Comparison of ENCODE assay signal across 9 mouse cellular contexts in genomic region chr5:142384911-142385660, GRCm38 (mm10). TPM values are rescaled to one million over a fixed set of nuclear protein-coding genes. Genes with fewer than 3 reads are reported as not detected.
DNase-seq lines count a peak whose midpoint lies in the region; ATAC-seq lines count a peak whose summit lies in the region.
"Had no signal": no experiment of that assay in that cellular context is flagged by ENCODE, and none has a peak within 500 bp of the region (broad histone marks: within the 10 kb centered on the region; RNA-seq: fewer than 3 reads in every experiment).

No protein-coding gene starts in this region.

- peak overlapping the region; percentile 89 for H3K27ac ChIP-seq in embryonic facial prominence, embryonic 14.5 days (replicated peaks; ENCODE audit: low read depth, low read length)
- peak overlapping the region; percentile 61 for H3K27ac ChIP-seq in heart, embryonic 13.5 days (replicated peaks)
- H3K27ac ChIP-seq: lung, embryonic 15.5 days had no signal

- WGBS in embryonic facial prominence, embryonic 14.5 days: 21% methylated on average over 20 of the region's 23 CpGs
- WGBS in heart, embryonic 13.5 days: 42% methylated on average over 23 of the region's 23 CpGs

- H3K9me3 ChIP-seq in embryonic facial prominence, embryonic 14.5 days (ENCODE audit: control insufficient read depth, low read length): no peaks in the 10 kb centered on the region
- H3K9me3 ChIP-seq in heart, embryonic 13.5 days: no peaks in the 10 kb centered on the region
- H3K9me3 ChIP-seq: lung, embryonic 15.5 days had no signal

- intact Hi-C loops in left cerebral cortex, postnatal 4 days (cut with DNase I): no loop called here

- H3K4me3 ChIP-seq in embryonic facial prominence, embryonic 14.5 days (ENCODE audit: low read depth, low read length): 0 out of 2 replicates have a peak overlapping the region, but pooled peaks have one; percentile 2
- no peak overlapping the region for H3K4me3 ChIP-seq in heart, embryonic 13.5 days
- H3K4me3 ChIP-seq: lung, embryonic 15.5 days had no signal

- peak; percentile 54 to 62 for DNase-seq in left cerebral cortex, adult 18-20 months (ENCODE audit: low spot score in 2 of 2)
- no peak for DNase-seq in left cerebral cortex, postnatal 4 days
- peak; percentile 91 for DNase-seq in embryonic facial prominence, embryonic 14.5 days (ENCODE audit: low spot score)
- peak; percentile 50 to 52 for DNase-seq in lung, postnatal 4 days
- peak; percentile 48 for DNase-seq in right cerebral cortex, postnatal 25 days
- DNase-seq in cerebellum, postnatal 14 days: no peak

- H3K9ac ChIP-seq in embryonic facial prominence, embryonic 14.5 days (ENCODE audit: low read depth, low read length): peak overlapping the region; percentile 25; the same call in 1 of the 2 replicates
- H3K9ac ChIP-seq in heart, embryonic 13.5 days: peak overlapping the region; percentile 40; the same call in 1 of the 2 replicates
- H3K9ac ChIP-seq: lung, embryonic 15.5 days had no signal

- H3K36me3 ChIP-seq in embryonic facial prominence, embryonic 14.5 days (ENCODE audit: control insufficient read depth, insufficient read depth, low read length): no peaks in the 10 kb centered on the region
- H3K36me3 ChIP-seq in heart, embryonic 13.5 days: no peaks in the 10 kb centered on the region
- H3K36me3 ChIP-seq: lung, embryonic 15.5 days had no signal

- peaks cover 48% of the 10 kb centered on the region for H3K4me1 ChIP-seq in embryonic facial prominence, embryonic 14.5 days (ENCODE audit: control insufficient read depth, insufficient read depth, low read length)
- H3K4me1 ChIP-seq in heart, embryonic 13.5 days: peaks cover 23% of the 10 kb centered on the region

- H3K27me3 ChIP-seq in embryonic facial prominence, embryonic 14.5 days (replicated peaks; ENCODE audit: control insufficient read depth, insufficient read depth, low read length): no peaks in the 10 kb centered on the region
- no peaks in the 10 kb centered on the region for H3K27me3 ChIP-seq in heart, embryonic 13.5 days (replicated peaks)
- H3K27me3 ChIP-seq: lung, embryonic 15.5 days had no signal

- H3K4me2 ChIP-seq in embryonic facial prominence, embryonic 14.5 days (ENCODE audit: low read depth, low read length): peak overlapping the region; percentile 30
- peak overlapping the region; percentile 25; the same call in 1 of the 2 replicates for H3K4me2 ChIP-seq in heart, embryonic 13.5 days
- H3K4me2 ChIP-seq: lung, embryonic 15.5 days had no signal

- ATAC-seq in embryonic facial prominence, embryonic 14.5 days (ENCODE audit: low read depth): peak; percentile 27; the same call in 1 of the 2 replicates
- no peak for ATAC-seq in heart, embryonic 13.5 days (ENCODE audit: extremely low read depth, insufficient number of reproducible peaks, low FRiP score, low TSS enrichment)
- no peak for ATAC-seq in megakaryocyte-erythroid progenitor cell, adult 5-6 weeks (replicated peaks; ENCODE audit: low FRiP score, low TSS enrichment, poor library complexity, severe bottlenecking)

RNA-seq across cellular contexts. Expression of gene Foxk1, which starts 16.2 kb away (rescaled TPM):
- total RNA-seq in left cerebral cortex, adult 18-20 months (2021): 10 to 100 TPM; 40.8 to 41.1 TPM
- total RNA-seq in left cerebral cortex, postnatal 4 days (2021): 10 to 100 TPM; 34.5 to 35.6 TPM
- polyA plus RNA-seq in embryonic facial prominence, embryonic 14.5 days (2014; fragmentation: Nextera tagmentation; extraction: Ambion mirVana): 5.6 and 7.5 TPM in 2 replicates
- 3.4 and 4.3 TPM in 2 replicates for polyA plus RNA-seq in heart, embryonic 13.5 days (2015; fragmentation: Nextera tagmentation; extraction: Ambion mirVana)
- 12.3 and 17.0 TPM in 2 replicates for total RNA-seq in megakaryocyte-erythroid progenitor cell, adult 5-6 weeks (2014; fragmentation: Nextera tagmentation)
- 6.4 and 6.8 TPM in 2 replicates for total RNA-seq in megakaryocyte-erythroid progenitor cell, adult 5-6 weeks (2017)

Comparison
In these comparisons a context has a peak if more than half of its experiments do, and no peak if none do; other contexts are left out.
1. DNase-seq: peak in left cerebral cortex, adult 18-20 months (2 of 2), embryonic facial prominence, embryonic 14.5 days (single experiment), lung, postnatal 4 days (2 of 2) and right cerebral cortex, postnatal 25 days (single experiment); none in left cerebral cortex, postnatal 4 days (single experiment) and cerebellum, postnatal 14 days (0 of 2).